Mouse (Mus musculus): ENCODE data around the gene Selenoi. TPM values are rescaled to one million over a fixed set of nuclear protein-coding genes. Genes with fewer than 3 reads are reported as not detected.
A peak's percentile ranks its signal among the peaks of the same experiment; 100 is the strongest.
"Not testable (repeated sequence)": the region's sequence is repeated elsewhere in the genome, so short reads cannot be mapped to it uniquely, and the experiment has no call there.

The Selenoi gene
- total and polyA plus RNA-seq, 3 experiments: 43.4 to 101 (median 76.3) TPM

- not testable (repeated sequence) for H3K9ac ChIP-seq (ENCODE audit: control insufficient read depth, low read depth, low read length, poor library complexity, severe bottlenecking); H3K4me1 ChIP-seq (ENCODE audit: control insufficient read depth in 1 of 2, insufficient read depth in 2 of 2, low read length in 2 of 2); H3K9me3 ChIP-seq (replicated peaks; ENCODE audit: insufficient read depth, low read length); DNase-seq (ENCODE audit: low read depth, low spot score); H3K27me3 ChIP-seq (ENCODE audit: control insufficient read depth in 1 of 2, insufficient read depth in 2 of 2, low read length in 2 of 2); H3K36me3 ChIP-seq (ENCODE audit: control insufficient read depth in 1 of 2, insufficient read depth in 2 of 2, low read length in 2 of 2); H3K4me3 ChIP-seq (ENCODE audit: control insufficient read depth in 1 of 2, insufficient read depth in 1 of 2, low read depth in 2 of 2, low read length in 2 of 2); H3K27ac ChIP-seq (ENCODE audit: control insufficient read depth, low read depth, low read length); H3K79me2 ChIP-seq (ENCODE audit: control insufficient read depth, insufficient read depth, low read length, poor library complexity)
- peak; percentile 17; the same call in 1 of the 2 replicates for TF ChIP-seq SMC3 (IDR thresholded peaks at IDR 0.05; ENCODE audit: low read depth, low read length)
- TF ChIP-seq ZNF384 (IDR thresholded peaks at IDR 0.05; ENCODE audit: low read depth, low read length): peak; percentile 67
- peak in 2 of 3 experiments; percentile 32 to 38; a peak in 4 of 6 replicates for TF ChIP-seq CTCF (IDR thresholded peaks at IDR 0.05 in 2 of 3, conservative IDR thresholded peaks at IDR 0.05 in 1 of 3; ENCODE audit: control insufficient read depth in 1 of 3, insufficient read depth in 1 of 3, low read depth in 2 of 3, low read length in 3 of 3, poor library complexity in 1 of 3, severe bottlenecking in 1 of 3)
Observed at GRCm38 (mm10) chr5:30210758-30211157, 21.6 kb upstream of the Selenoi start.

- no peaks in the 10 kb centered on the region for H3K4me1 ChIP-seq (ENCODE audit: control insufficient read depth in 1 of 2, insufficient read depth in 2 of 2, low read length in 2 of 2)
- no peak overlapping the region for H3K4me3 ChIP-seq (ENCODE audit: control insufficient read depth in 1 of 2, insufficient read depth in 1 of 2, low read depth in 2 of 2, low read length in 2 of 2)
- TF ChIP-seq CTCF (IDR thresholded peaks at IDR 0.05 in 2 of 3, conservative IDR thresholded peaks at IDR 0.05 in 1 of 3; ENCODE audit: control insufficient read depth in 1 of 3, insufficient read depth in 1 of 3, low read depth in 2 of 3, low read length in 3 of 3, poor library complexity in 1 of 3, severe bottlenecking in 1 of 3) (peak; percentile 63 to 99 (median 74)), RAD21 (IDR thresholded peaks at IDR 0.05; ENCODE audit: low read depth, low read length) (peak; percentile 99), MEF2A (IDR thresholded peaks at IDR 0.05; ENCODE audit: extremely low read depth, insufficient replicate concordance, low read depth, low read length, poor library complexity, severe bottlenecking) (no peak), ZC3H11A (IDR thresholded peaks at IDR 0.05; ENCODE audit: low read depth, low read length) (peak; percentile 96), SMC3 (IDR thresholded peaks at IDR 0.05; ENCODE audit: low read depth, low read length) (peak; percentile 96)
- peaks cover 0 to 4% of the 10 kb centered on the region in 2 experiments; a peak in 1 of 4 replicates for H3K27me3 ChIP-seq (ENCODE audit: control insufficient read depth in 1 of 2, insufficient read depth in 2 of 2, low read length in 2 of 2)
- H3K36me3 ChIP-seq (ENCODE audit: control insufficient read depth in 1 of 2, insufficient read depth in 2 of 2, low read length in 2 of 2): no peaks in the 10 kb centered on the region
- no peaks in the 10 kb centered on the region for H3K79me2 ChIP-seq (ENCODE audit: control insufficient read depth, insufficient read depth, low read length, poor library complexity)
- no peak overlapping the region for H3K27ac ChIP-seq (ENCODE audit: control insufficient read depth, low read depth, low read length)
- H3K9ac ChIP-seq (ENCODE audit: control insufficient read depth, low read depth, low read length, poor library complexity, severe bottlenecking): no peak overlapping the region
- no peaks in the 10 kb centered on the region for H3K9me3 ChIP-seq (replicated peaks; ENCODE audit: insufficient read depth, low read length)
- DNase-seq (ENCODE audit: low read depth, low spot score): peak; percentile 76
Observed at GRCm38 (mm10) chr5:30214889-30215288, 17.5 kb upstream of the Selenoi start.

GRCm38 (mm10) chr5:30215970-30216369, 16.4 kb upstream of the Selenoi start:
- Histone ChIP-seq H3K79me2 (ENCODE audit: control insufficient read depth, insufficient read depth, low read length, poor library complexity) (no peaks in the 10 kb centered on the region), H3K27ac (ENCODE audit: control insufficient read depth, low read depth, low read length) (no peak overlapping the region), H3K4me3 (ENCODE audit: control insufficient read depth in 1 of 2, insufficient read depth in 1 of 2, low read depth in 2 of 2, low read length in 2 of 2) (no peak overlapping the region), H3K9me3 (replicated peaks; ENCODE audit: insufficient read depth, low read length) (no peaks in the 10 kb centered on the region), H3K36me3 (ENCODE audit: control insufficient read depth in 1 of 2, insufficient read depth in 2 of 2, low read length in 2 of 2) (no peaks in the 10 kb centered on the region), H3K9ac (ENCODE audit: control insufficient read depth, low read depth, low read length, poor library complexity, severe bottlenecking) (no peak overlapping the region), H3K4me1 (ENCODE audit: control insufficient read depth in 1 of 2, insufficient read depth in 2 of 2, low read length in 2 of 2) (no peaks in the 10 kb centered on the region), H3K27me3 (ENCODE audit: control insufficient read depth in 1 of 2, insufficient read depth in 2 of 2, low read length in 2 of 2) (peaks cover 0 to 4% of the 10 kb centered on the region in 2 experiments; a peak in 1 of 4 replicates)
- DNase-seq (ENCODE audit: low read depth, low spot score): no peak
- TF ChIP-seq RCOR1 (IDR thresholded peaks at IDR 0.05; ENCODE audit: low read depth, low read length) (no peak), MXI1 (IDR thresholded peaks at IDR 0.05; ENCODE audit: low read depth, low read length) (no peak), MAZ (IDR thresholded peaks at IDR 0.05; ENCODE audit: low read depth, low read length) (no peak), E2F4 (IDR thresholded peaks at IDR 0.05; ENCODE audit: borderline replicate concordance, low read depth, low read length) (no peak), HCFC1 (IDR thresholded peaks at IDR 0.05; ENCODE audit: low read depth, low read length) (no peak), EP300 (IDR thresholded peaks at IDR 0.05; ENCODE audit: low read depth in 1 of 2, low read length in 2 of 2) (no peak), SIN3A (IDR thresholded peaks at IDR 0.05; ENCODE audit: low read length) (no peak), POLR2AphosphoS2 (IDR thresholded peaks at IDR 0.05; ENCODE audit: low read length) (no peak), JUND (IDR thresholded peaks at IDR 0.05; ENCODE audit: low read depth, low read length) (no peak), POLR2AphosphoS5 (IDR thresholded peaks at IDR 0.05; ENCODE audit: borderline replicate concordance, low read depth, low read length) (no peak), CTCF (IDR thresholded peaks at IDR 0.05 in 2 of 3, conservative IDR thresholded peaks at IDR 0.05 in 1 of 3; ENCODE audit: control insufficient read depth in 1 of 3, insufficient read depth in 1 of 3, low read depth in 2 of 3, low read length in 3 of 3, poor library complexity in 1 of 3, severe bottlenecking in 1 of 3) (no peak), GABPA (IDR thresholded peaks at IDR 0.05; ENCODE audit: low read depth, low read length) (no peak), USF1 (IDR thresholded peaks at IDR 0.05; ENCODE audit: low read depth, low read length) (no peak), NRF1 (IDR thresholded peaks at IDR 0.05; ENCODE audit: insufficient read depth, low read depth, low read length, poor library complexity, severe bottlenecking) (no peak), MAFK (IDR thresholded peaks at IDR 0.05; ENCODE audit: borderline replicate concordance, low read depth, low read length) (no peak), RAD21 (IDR thresholded peaks at IDR 0.05; ENCODE audit: low read depth, low read length) (no peak), KAT2A (conservative IDR thresholded peaks at IDR 0.05; ENCODE audit: low read depth, low read length) (no peak), MAX (IDR thresholded peaks at IDR 0.05; ENCODE audit: low read length) (no peak), POLR2A (IDR thresholded peaks at IDR 0.05; ENCODE audit: control insufficient read depth in 1 of 2, insufficient read depth in 1 of 2, low read depth in 1 of 2, low read length in 2 of 2, poor library complexity in 1 of 2) (no peak)

All from MEL (cell line).